Mouse (Mus musculus) cerebellum, adult 11-12 months (tissue): Measurements from ENCODE around the gene Clec4b2.
"Not testable (repeated sequence)": the region's sequence is repeated elsewhere in the genome, so short reads cannot be mapped to it uniquely, and the experiment has no call there.

ENCODE experiments used
- DNase-seq: peaks from one replicate; pipeline ENCODE4 v3.0.0; 2022

Gene Clec4b2

DNA sequence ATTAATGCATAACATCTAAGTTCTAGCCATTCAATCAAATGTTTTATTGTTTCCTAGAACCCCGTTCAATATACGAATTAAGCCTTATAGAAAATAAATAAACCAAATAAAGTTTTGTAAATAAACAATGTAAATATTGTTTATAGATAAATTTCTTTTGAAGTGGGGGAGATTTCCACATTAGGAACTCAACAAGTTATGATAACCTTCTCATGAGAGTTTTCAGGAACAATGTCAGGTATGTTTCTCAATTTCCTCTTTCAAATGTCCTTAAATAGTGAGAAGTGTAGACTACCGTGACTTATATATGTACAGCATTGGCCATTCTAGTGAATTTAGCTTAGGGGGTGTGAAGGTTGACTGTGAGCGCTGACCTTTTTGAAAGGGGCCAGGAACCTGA is at the start of gene Clec4b2:
TSS of gene Clec4b2 (plus strand) at position 301 of the 400 bp plus-strand sequence.
- no peak for DNase-seq

DNA sequence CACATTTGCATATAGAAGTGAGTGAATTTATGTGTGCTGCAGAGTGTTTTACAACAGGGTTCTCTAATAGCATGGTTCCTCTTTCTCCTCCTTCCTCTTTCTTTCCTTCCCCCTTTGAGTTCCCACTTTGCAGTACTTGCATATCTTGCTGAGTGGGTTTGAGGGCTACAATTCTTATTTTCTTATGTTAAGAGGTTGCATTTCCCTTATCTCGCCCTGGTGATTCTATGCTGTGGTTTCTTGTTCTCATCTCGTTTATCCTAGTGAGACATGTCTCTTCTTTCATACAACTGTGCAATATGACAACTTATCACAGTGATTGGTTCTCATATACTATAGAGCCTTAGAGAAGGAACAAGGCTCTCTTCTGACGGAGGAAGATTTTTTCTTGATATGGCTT is 49.5 kb upstream of the Clec4b2 start:
- DNase-seq, result no peak

DNA sequence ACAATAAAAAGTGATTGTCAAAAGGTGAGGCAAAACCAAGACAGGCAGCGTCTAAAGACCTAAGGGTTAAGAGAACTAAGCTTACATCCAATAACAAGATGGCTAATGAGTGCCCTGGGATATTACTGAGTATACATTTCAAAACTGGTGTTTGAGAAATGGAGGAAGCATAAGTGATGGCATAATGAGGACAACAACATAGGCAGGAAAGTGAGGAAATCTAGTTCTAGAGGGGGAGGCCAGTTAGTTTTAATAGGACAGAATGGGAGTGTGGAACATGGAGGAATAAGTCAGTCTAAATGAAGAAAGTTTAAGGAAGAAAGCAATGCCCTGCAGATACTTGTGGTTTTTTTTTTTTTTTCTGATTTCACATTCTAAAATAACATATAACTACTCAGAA is 45.5 kb upstream of the Clec4b2 start:
- no peak for DNase-seq

DNA sequence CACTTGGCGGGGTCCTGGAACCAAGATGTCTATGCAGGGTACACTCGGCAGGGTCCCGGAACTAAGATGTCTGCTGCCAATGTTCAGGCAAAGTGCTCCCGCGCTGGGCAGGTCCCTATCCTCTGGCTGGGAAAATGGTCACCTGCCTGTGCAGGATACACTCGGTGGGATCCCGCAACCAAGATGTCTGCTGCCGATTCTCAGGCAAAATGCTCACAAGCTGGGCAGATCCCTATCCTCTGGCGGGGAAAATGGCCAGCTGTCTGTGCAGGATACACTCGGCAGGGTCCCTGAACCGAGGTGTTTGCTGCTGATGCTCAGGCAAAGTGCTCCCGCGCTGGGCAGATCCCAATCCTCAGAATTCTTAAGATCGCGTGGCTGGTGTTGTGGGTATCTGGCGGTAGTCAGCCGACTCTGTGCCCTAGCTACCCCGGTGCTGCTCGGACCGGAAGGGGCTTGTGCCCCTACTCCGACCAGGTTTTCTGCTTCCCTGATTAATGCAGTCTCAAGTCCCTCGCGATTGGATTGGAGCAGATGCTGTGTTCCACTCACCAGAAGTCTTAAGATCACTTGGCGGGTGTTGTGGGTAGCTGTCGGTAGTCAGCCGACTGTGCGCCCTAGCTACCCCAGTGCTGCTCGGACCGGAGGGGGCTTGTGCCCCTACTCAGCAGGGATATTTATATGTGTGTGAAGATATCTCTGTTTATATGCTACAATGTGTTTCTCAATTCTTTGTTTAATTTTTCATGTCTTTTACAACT is 34.7 kb upstream of the Clec4b2 start:
- not testable (repeated sequence) for DNase-seq

DNA sequence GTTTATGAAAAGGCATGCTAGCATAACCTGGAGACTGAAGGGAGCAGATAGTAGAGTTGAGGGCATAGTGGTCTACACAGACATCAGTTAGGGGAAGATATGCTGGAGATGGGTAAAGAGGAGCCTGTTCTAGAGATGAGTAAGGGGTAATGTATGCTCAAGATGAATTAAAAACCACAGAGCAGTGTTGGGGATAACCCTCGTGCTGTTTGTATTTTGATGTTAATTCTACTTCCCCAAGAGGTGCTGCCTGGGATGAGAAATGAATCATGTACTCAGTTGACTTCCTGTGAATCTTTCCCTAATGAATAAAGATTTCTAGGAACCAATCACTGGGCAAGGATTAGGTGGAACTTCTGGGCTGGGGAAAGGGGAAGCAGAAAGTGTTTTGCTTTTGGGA is 2.6 kb upstream of the Clec4b2 start:
- DNase-seq, result no peak

DNA sequence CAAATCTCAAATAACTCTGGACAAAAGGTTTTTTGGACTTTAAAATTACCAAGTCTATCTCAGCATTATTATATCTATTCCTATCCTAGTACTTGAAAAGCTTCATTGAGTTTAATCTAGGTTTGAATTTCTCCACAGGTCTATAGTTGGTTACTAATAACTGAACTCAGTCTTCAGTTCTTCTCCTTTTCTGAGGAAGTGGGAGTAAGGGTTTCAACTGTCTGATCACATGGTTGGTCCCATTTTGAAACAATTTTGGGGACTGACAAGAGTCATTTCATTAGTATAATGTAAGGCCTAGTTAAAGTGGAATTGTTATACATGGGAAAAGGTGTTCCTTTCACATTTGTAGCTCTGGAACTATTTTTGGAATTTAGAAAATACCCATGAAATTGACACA is 1.7 kb upstream of the Clec4b2 start:
- DNase-seq, result no peak

DNA sequence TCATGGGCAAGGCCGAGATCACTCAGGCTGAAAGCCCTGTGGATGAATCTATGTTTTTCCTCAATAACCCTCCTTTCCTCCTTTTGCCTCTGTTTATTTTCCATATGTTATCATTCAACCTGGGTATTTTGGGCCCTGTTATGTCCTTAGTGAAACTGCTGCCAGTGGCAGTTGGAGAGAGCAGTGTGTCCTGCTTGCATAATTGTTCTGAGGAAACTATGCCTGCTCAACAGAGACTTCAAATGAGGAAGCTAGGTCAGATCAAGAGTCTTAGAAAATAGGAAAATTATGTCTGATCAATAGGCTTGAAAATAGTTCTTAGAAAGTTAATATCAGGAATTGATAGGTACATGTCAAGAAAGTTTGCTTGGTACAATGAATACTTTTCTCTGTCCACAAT is 2.9 kb downstream of the Clec4b2 start:
- DNase-seq, result no peak

DNA sequence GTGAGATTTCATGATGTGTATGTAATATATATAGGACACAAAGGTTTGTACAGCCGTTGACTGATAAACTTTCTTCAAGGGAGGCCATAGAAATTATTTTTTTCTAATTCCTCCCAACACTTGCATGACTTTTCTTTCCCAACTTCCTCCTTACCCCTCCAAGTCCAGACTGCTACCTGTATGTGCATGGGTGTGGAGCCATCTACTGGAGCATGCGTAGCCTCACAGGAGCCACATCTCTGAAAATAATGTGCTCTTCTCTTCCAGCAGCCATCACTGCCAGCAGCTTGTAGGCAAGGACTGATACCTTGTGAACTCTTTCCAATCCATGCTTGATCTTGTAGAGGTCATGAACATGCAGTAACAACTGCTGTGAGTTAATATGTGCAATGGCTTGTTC is 12.2 kb downstream of the Clec4b2 start:
- DNase-seq, result not testable (repeated sequence)

DNA sequence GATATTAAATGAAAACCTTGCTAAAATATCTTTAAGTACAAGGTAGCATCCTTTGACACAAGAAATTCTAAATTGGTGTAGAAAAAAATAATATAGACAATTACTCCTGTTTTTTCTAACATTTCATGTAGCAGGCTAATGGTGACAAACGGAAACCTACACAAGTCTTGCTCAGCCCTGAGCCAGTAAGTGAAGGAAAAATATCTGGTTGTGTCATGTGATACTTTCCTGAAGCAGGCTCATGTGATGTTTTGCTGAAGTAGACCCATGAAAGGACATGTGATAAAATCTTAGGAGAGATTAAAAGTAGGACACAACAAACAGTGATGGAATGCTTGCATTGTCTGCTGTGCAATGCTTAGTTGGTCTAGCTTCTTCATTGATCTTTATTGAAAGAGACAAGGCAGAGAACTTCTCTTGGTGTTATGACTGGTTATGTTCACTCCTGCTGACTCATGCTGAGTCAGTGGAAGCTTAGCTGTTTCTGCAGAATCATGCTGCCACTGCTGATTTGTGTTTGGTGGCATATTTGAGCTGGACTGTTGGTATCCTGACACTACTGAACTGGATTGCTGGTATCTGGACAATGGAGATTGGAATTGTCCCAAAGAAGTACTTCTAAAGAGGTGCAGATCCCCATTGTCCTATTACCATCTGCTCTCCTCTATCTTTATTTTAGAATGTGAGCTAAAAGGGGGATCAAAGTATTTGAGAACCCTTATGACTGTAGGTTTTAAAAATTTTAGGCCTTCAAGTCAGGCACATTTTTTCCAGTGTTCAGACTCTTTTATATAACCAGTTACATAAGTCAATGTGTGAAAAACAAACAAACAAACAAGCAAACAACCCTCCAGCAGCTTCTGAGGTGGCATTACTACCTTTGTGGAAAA is 34.7 kb downstream of the Clec4b2 start:
- no peak for DNase-seq

DNA sequence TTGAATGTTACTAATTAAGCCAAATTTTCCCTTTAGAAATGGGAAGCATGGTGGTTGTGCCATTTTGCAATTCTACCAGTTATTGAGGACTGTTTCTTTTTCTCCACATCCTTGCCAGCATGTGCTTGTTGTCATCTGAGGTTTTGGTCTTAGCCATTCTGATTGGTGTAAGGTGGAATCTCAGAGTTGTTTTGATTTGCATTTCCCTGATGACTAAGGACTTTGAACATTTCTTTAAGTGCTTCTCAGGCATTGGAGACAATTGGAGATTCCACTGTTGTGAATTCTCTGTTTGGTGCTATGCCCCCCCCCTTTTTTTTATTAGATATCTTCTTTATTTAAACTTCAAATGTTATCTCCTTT is 35.4 kb downstream of the Clec4b2 start:
- DNase-seq, result not testable (repeated sequence)

DNA sequence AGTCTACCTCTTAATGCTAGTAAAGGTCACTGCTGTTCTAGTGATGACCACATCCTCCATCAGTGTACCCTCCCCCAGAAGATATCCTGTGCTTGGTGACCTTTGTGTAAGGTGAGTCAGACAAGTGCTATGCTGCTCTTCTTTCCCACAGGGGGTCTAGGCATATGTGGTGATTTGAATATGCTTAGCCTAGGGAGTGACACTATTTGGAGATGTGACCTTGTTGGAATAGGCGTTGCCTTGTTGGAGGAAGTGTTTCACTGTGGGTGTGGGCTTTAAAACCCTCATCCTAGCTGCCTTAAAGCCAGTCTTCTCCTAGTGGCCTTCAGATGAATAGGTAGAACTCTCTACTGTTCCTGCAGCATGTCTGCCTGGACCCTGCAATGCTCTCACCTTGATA is 39.0 kb downstream of the Clec4b2 start:
- DNase-seq, result no peak

DNA sequence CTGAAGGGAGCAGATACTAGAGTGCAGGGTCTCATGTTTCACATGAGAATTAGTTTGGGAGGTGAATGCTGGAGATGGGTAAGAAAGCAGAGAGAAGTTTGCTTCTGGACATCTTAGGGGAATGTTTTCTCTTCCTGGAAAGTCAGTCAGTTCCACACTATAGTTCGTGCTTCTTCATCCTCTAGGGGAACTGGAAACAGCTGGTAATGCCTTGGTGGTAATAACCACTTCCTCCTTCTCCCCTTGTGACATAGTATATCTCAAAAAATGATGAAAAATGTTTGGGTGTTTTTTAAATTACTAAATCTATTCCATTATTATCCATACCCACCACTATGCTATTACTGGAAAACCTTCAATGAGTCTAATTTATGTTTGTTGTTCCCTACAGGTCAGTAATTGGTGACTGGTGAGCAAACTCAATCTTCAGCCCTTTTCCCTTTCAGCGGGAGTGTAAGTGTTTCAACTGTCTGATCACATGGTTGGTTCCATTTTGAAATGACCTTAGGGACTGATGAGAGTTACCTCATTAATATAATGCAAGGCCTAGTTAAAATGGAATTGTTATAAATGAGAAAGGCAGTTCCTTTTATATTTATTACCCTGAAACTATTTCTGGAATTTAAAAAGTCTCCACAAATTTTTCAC is 55.0 kb downstream of the Clec4b2 start:
- no peak for DNase-seq

DNA sequence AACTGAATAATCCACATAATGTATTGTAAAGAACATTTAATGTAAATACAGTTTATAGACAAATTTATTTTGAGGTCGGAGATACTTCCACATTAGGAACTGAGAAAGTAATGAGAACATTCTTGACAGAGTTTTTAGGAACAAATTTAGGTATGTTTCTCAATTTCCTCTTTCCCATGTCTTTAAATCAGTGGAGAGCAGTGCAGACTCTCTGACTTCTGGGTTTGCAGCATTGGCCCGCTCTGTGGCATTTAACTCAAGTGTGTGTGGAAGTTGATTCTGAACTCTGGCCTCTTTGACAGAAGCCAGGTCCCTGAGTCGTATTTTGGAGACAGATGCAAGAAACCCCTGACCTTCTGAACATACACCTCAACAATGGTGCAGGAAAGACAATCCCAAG is 57.0 kb downstream of the Clec4b2 start, which contains the start of gene Clec4n:
TSS of gene Clec4n (plus strand) at position 200 of the 400 bp plus-strand sequence.
- DNase-seq, result no peak

DNA sequence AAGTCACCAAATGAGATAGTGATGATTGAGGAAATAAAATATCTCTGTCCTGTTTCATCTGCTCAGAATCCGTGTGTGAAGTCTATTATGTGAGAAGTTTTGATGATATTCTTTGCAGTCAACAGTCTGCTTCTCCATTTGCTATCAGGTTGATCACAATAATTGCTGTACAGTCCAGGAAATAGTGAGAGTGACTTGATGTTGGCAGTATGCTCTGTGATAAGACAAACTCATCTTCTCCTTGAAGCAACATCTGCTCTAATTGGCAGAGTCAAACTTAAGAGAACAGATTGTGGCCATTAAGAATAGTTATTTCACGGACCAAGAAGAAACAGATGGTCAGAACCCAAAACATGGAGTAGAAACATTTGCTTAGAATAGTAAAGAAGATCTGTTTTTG is 58.5 kb downstream of the Clec4b2 start:
- no peak for DNase-seq

DNA sequence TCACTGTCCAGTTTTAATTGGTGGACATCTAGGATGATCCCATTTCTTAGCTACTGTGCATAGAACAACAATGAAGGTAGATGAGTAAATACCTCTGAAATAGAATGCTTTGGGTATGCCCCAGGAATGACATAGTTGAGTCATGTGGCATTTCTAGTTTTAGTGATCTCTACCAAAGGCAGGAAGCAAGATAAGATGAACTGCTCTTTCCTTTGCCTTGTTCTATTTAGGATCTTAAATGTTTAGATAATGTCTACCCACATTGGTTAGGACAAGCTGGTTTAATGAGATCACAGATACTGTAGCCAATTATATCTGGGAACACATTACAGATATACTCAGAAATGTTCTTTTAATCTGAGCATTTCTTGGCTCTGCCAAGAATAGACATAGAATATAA is 64.9 kb downstream of the Clec4b2 start:
- no peak for DNase-seq

DNA sequence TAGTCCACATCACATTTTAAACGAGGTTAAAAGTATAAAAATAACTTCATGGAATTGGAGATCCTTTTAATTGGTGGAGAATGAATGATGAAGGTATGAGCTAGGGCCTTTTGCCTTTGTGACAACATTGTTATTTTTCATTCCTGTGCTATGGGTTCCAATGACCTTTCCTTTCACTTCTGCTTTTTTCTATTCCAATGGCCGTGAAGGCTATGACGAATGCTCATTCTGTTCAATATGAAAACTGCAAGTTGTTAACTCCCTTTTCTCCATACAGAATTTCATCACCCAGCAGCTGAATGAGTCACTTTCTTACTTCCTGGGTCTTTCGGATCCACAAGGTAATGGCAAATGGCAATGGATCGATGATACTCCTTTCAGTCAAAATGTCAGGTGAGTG is 71.5 kb downstream of the Clec4b2 start:
- no peak for DNase-seq

DNA sequence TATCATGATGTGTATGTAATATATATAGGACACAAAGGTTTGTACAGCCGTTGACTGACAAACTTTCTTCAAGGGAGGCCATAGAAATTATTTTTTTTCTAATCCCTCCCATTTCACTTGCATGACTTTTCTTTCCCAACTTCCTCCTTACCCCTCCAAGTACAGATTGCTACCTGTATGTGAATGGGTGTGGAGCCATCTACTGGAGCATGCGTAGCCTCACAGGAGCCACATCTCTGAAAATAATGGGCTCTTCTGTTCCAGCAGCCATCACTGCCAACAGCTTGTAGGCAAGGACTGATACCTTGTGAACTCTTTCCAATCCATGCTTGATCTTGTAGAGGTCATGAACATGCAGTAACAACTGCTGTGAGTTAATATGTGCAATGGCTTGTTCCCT is 76.2 kb downstream of the Clec4b2 start:
- not testable (repeated sequence) for DNase-seq

DNA sequence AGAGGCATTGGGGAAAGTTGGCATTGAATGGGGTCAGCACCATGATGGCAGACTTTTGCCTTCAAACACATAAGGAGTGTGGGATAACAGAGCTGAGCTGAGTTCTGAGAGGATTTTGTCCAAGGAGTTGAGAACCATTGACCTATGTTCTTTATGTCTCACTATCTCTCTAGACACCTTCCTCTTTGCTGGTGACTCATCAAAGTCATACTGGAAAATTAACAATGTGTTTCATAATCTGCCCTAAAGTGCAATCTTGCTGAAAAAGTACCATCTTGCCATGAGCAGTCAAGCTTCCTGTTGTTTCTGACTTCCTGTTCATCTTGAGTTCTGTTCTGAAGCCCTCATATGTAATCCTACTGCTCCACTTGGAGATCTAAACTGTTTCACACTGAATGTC is 80.0 kb downstream of the Clec4b2 start:
- DNase-seq, result no peak
